Mouse (Mus musculus) intestine, embryonic 15.5 days (tissue): ENCODE results near the gene Nme3. TPM values are rescaled to one million over a fixed set of nuclear protein-coding genes. Genes with fewer than 3 reads are reported as not detected.

Experiments used
- ATAC-seq: fragments of 200-750 bp; cut with Nextera tagmentation; 2 replicates; pipeline ENCODE4 v1.8.0; 2017; ENCODE audit warnings: moderate TSS enrichment, moderate library complexity
- H3K27ac ChIP-seq: fragments of 300-500 bp; sonication (generic); 2 replicates; pipeline ENCODE4 v1.5.1; 2015; ENCODE audit warnings: mild to moderate bottlenecking, inconsistent platforms
- H3K27me3 ChIP-seq: fragments of 300-500 bp; sonication (generic); replicated peaks from 2 replicates; pipeline ENCODE4 v1.6.1; 2015; ENCODE audit warnings: inconsistent platforms
- H3K36me3 ChIP-seq: fragments of 300-500 bp; sonication (generic); 2 replicates; pipeline ENCODE4 v1.6.1; 2015; ENCODE audit warnings: inconsistent platforms
- H3K4me1 ChIP-seq: fragments of 300-500 bp; sonication (generic); replicated peaks from 2 replicates; pipeline ENCODE4 v1.6.1; 2015; ENCODE audit warnings: inconsistent platforms
- H3K4me2 ChIP-seq: fragments of 300-500 bp; sonication (generic); replicated peaks from 2 replicates; pipeline ENCODE4 v1.6.1; 2015; ENCODE audit warnings: mild to moderate bottlenecking, inconsistent platforms
- H3K4me3 ChIP-seq: fragments of 300-500 bp; sonication (generic); replicated peaks from 2 replicates; pipeline ENCODE4 v1.5.1; 2015; ENCODE audit warnings: inconsistent platforms
- H3K9ac ChIP-seq: fragments of 300-500 bp; sonication (generic); 2 replicates; pipeline ENCODE4 v1.6.1; 2015; ENCODE audit warnings: inconsistent platforms
- H3K9me3 ChIP-seq: fragments of 300-500 bp; sonication (generic); 2 replicates; pipeline ENCODE4 v1.6.1; 2016; ENCODE audit warnings: inconsistent platforms
- WGBS: fragments of 180-500 bp; shearing (Covaris S2); methylation state at CpG from one replicate; pipeline ENCODE4 v1.1.7; 2015; 5-methylcytosine and 5-hydroxymethylcytosine counted together
- polyA plus RNA-seq: library from polyadenylated mRNA; unstranded; fragments of >200 nt; fragmentation: Nextera tagmentation; extraction: Ambion mirVana; gene quantifications from 2 replicates; pipeline ENCODE4 v1.2.1, GENCODE M21; 2015

Nme3 gene
- polyA plus RNA-seq, 1 experiment from 2014 or later, result 71.7 TPM

DNA sequence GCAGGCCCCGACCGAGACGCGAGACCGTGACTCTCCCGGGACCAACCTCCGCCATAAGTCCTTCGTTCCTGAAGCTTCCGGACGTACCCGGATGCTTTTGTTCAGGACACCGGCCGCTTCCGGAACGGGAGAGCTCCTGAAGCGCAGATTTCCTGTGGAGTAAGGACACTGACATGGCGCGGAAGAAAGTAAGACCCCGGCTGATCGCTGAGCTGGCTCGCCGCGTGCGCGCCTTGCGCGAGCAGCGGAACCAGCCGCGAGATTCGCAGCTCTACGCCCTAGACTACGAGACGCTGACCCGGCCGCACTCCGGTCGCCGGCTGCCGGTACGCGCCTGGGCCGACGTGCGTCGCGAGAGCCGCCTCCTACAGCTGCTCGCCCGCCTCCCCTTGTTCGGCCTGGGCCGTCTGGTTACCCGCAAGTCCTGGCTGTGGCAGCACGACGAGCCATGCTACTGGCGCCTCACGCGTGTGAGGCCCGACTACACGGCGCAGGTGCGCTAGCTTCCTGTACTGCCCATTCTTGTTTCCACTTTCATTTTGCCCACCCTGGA lies 1.2 kb upstream of the Nme3 start, which contains the start of the genes Eme2 and Mrps34:
Gene Eme2, minus strand, starts transcription at position 93 of the 553 bp plus-strand sequence.
Gene Mrps34, plus strand, starts transcription at position 122 of the 553 bp plus-strand sequence.
- Histone ChIP-seq H3K36me3 (peaks cover 49% of the 10 kb centered on the region), H3K9ac (peak within 1 kb of the TSS; percentile 83), H3K9me3 (no peaks in the 10 kb centered on the region), H3K27ac (peak within 1 kb of the TSS; percentile 87), H3K4me1 (peaks cover 29% of the 10 kb centered on the region), H3K4me2 (peak within 1 kb of the TSS; percentile 92), H3K27me3 (no peaks in the 10 kb centered on the region), H3K4me3 (peak within 1 kb of the TSS; percentile 91)
- peak; percentile 76 for ATAC-seq
- under 1% methylated on average over 62 of the region's 62 CpGs for WGBS

- Histone ChIP-seq H3K9ac (peak overlapping the region; percentile 83), H3K27ac (peak overlapping the region; percentile 87), H3K4me3 (peak overlapping the region; percentile 91), H3K9me3 (no peaks in the 10 kb centered on the region), H3K36me3 (peaks cover 50% of the 10 kb centered on the region), H3K4me2 (peak overlapping the region; percentile 92), H3K27me3 (no peaks in the 10 kb centered on the region), H3K4me1 (peaks cover 29% of the 10 kb centered on the region)
- peak; percentile 11; the same call in 1 of the 2 replicates for ATAC-seq
- WGBS, result 10% methylated on average over 23 of the region's 23 CpGs
These were observed 594 bp upstream of the Nme3 start for GRCm38 (mm10) chr17:24895571-24896240.

DNA sequence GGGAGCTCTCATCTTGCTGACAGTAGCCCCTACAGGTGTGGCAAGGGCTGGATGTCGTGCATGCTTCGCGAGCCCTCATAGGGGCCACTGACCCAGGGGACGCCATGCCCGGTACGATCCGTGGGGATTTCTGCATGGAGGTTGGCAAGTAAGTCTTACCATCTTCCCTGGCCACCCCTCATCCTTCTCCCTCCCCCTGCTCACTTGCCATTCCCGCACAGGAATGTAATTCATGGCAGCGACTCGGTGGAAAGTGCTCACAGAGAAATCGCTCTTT lies 631 bp downstream of the Nme3 start:
- H3K4me2 ChIP-seq, result peak overlapping the region; percentile 92
- peak overlapping the region; percentile 91 for H3K4me3 ChIP-seq
- peak overlapping the region; percentile 87; the same call in 1 of the 2 replicates for H3K27ac ChIP-seq
- 28% methylated on average over 11 of the region's 11 CpGs for WGBS
- H3K9ac ChIP-seq, result peak overlapping the region; percentile 83
- ATAC-seq, result no peak
- peaks cover 29% of the 10 kb centered on the region for H3K4me1 ChIP-seq
- no peaks in the 10 kb centered on the region for H3K27me3 ChIP-seq
- H3K36me3 ChIP-seq, result peaks cover 55% of the 10 kb centered on the region
- H3K9me3 ChIP-seq, result no peaks in the 10 kb centered on the region

GRCm38 (mm10) chr17:24897600-24897999 lies 1.3 kb downstream of the Nme3 start:
- WGBS, result 81% methylated on average over 4 of the region's 4 CpGs
- H3K9ac ChIP-seq, result 0 out of 2 replicates have a peak overlapping the region, but pooled peaks have one; percentile 83

DNA sequence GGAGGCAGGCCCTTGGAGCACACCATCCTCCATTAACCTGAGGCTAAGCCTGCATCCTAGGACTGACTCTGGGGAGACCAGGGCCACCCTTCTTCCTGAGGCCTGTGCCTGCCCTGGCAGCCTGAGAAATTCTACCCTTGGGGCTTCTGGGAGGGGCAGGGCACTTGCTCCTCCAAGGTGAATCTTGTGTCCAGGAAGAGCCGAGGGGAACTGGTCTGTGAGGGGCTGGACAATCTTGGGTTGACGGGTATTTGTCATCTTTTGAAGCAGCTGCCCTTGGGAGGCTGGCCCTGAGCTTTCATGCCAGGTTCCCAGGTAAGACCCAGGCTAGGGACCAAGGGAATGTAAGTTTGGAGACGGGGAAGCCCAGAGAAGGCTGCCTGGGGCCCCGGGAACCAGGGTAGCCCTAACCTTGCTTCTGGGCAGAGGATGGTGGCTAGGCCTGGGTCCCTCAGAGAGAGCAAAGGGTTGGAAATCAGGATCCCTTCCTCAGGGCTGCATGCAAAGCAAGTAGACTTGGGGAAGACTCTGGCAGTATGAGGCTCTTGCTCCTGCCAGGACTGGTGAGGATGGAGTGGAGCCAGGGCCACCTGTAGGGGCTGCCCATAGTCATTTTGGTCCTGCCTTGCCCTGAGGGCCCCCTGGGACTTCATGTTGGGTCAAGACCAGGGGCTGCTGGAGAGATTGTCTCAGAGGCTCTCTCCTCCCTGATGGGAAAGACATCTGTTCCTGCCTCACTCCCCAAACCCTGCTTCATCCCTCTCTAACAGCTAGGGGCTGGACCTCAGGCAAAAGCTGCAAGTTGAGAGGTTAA lies 1.9 kb downstream of the Nme3 start:
- no peaks in the 10 kb centered on the region for H3K9me3 ChIP-seq
- ATAC-seq, result no peak
- no peaks in the 10 kb centered on the region for H3K27me3 ChIP-seq
- H3K27ac ChIP-seq, result no peak overlapping the region
- H3K4me2 ChIP-seq, result peak overlapping the region; percentile 92
- 65% methylated on average over 4 of the region's 4 CpGs for WGBS
- peaks cover 54% of the 10 kb centered on the region for H3K36me3 ChIP-seq
- H3K4me3 ChIP-seq, result no peak overlapping the region
- 0 out of 2 replicates have a peak overlapping the region, but pooled peaks have one; percentile 83 for H3K9ac ChIP-seq
- H3K4me1 ChIP-seq, result peaks cover 29% of the 10 kb centered on the region

More at GRCm38 (mm10) chr17:24897600-24897999, 1.3 kb downstream of the Nme3 start:
- Histone ChIP-seq H3K27ac (no peak overlapping the region), H3K4me1 (peaks cover 29% of the 10 kb centered on the region), H3K9me3 (no peaks in the 10 kb centered on the region), H3K4me2 (peak overlapping the region; percentile 92), H3K36me3 (peaks cover 54% of the 10 kb centered on the region), H3K4me3 (peak overlapping the region; percentile 91), H3K27me3 (no peaks in the 10 kb centered on the region)
- no peak for ATAC-seq

DNA sequence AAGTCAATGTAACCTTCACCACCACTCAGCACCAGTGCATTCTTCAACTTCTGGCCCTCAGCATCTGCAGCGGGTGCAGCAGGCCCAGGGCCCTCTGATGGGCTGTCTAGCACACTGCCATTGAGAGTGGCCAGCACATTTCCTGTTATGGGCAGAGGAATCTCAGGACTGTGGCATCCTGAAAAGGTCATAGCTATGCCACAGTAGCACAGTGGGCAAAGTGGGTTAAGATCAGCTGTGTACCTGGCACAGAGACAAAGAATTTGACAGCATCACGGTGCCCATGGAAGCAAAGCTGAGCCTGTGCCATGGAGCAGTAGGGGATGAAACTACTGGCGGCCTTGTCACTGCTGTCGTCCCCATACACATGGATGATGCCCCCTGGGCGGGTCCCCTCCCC lies 2.9 kb downstream of the Nme3 start:
- H3K4me2 ChIP-seq, result no peak overlapping the region

DNA sequence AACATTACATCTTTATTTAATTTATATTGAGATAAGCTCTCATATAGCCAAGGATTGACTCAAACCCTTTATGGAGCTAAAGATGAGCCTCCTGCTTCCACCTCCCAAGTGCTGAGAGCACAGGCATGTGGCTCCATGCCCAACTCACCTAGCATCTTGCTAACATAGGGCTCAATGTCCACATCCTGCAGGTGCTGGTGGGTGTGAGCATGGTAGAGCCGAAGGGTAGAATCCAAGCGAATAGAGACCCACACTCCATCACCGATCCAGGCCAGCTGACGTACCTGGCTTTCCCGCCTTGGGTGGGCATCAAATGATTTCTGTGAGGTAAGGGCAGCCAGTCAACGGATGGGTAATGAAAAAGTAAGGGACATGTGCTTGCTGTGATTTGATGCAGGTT lies 3.7 kb downstream of the Nme3 start:
- Histone ChIP-seq H3K4me2 (no peak overlapping the region), H3K9me3 (no peaks in the 10 kb centered on the region), H3K27me3 (no peaks in the 10 kb centered on the region), H3K27ac (no peak overlapping the region), H3K4me1 (peaks cover 20% of the 10 kb centered on the region), H3K36me3 (peaks cover 66% of the 10 kb centered on the region), H3K4me3 (no peak overlapping the region), H3K9ac (no peak overlapping the region)
- ATAC-seq, result no peak
- 92% methylated on average over 6 of the region's 6 CpGs for WGBS

More for the DNA sequence above, 2.9 kb downstream of the Nme3 start:
- Histone ChIP-seq H3K4me3 (no peak overlapping the region), H3K9ac (no peak overlapping the region), H3K9me3 (no peaks in the 10 kb centered on the region), H3K27me3 (no peaks in the 10 kb centered on the region), H3K4me1 (peaks cover 23% of the 10 kb centered on the region), H3K36me3 (peaks cover 59% of the 10 kb centered on the region), H3K27ac (no peak overlapping the region)
- WGBS, result 85% methylated on average over 5 of the region's 5 CpGs
- ATAC-seq, result no peak

GRCm38 (mm10) chr17:24902124-24902523 lies 5.8 kb downstream of the Nme3 start:
- 92% methylated on average over 5 of the region's 5 CpGs for WGBS
- Histone ChIP-seq H3K9me3 (no peaks in the 10 kb centered on the region), H3K27me3 (no peaks in the 10 kb centered on the region), H3K4me2 (no peak overlapping the region), H3K4me1 (peaks cover 8% of the 10 kb centered on the region), H3K27ac (no peak overlapping the region), H3K9ac (no peak overlapping the region), H3K36me3 (peaks cover 84% of the 10 kb centered on the region), H3K4me3 (no peak overlapping the region)
- no peak for ATAC-seq

DNA sequence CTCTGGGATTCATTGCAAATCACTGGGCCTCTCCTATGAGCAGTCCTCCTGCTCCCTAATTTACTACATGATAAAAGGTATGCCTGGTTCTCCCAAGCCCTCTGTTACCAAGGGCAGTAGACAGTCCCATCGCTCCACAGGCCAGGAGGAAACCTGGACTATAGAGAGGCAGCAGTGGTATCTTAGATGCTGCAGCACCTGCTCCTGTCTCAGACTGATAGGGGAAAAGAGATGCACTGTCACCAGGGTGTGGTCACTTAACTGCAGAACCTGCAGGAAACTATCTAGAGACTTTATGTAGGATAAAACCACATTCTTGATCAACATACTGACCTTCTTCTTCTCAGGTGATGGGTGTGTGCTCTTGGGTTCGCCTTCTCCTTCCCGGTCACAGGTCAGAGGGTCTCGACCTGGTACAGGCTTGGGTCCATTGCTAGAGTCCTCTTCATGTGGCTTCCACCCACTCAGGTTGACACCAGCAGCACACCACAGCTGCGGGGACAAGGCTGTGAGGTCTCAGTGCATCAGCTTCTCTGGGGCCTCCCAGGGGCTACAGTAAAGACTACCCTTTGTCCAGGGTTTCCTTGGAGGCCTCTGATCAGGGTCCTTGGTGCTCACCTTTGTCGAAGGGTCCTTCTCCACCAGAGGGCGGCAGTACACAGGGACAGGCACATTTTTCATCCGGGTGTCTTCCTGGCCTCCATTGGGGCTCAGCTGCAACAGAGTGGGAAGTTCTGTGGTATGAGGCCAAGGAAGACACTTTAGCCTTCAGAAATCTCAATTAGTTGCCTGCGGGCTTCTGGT lies 6.6 kb downstream of the Nme3 start:
- no peak overlapping the region for H3K27ac ChIP-seq
- peak; percentile 61; the same call in 1 of the 2 replicates for ATAC-seq
- no peak overlapping the region for H3K4me3 ChIP-seq
- peaks cover under 1% of the 10 kb centered on the region; the same call in 1 of the 2 replicates for H3K4me1 ChIP-seq
- WGBS, result 65% methylated on average over 9 of the region's 9 CpGs
- H3K4me2 ChIP-seq, result no peak overlapping the region
- H3K36me3 ChIP-seq, result peaks cover 88% of the 10 kb centered on the region
- H3K27me3 ChIP-seq, result no peaks in the 10 kb centered on the region
- no peaks in the 10 kb centered on the region for H3K9me3 ChIP-seq
- no peak overlapping the region for H3K9ac ChIP-seq

DNA sequence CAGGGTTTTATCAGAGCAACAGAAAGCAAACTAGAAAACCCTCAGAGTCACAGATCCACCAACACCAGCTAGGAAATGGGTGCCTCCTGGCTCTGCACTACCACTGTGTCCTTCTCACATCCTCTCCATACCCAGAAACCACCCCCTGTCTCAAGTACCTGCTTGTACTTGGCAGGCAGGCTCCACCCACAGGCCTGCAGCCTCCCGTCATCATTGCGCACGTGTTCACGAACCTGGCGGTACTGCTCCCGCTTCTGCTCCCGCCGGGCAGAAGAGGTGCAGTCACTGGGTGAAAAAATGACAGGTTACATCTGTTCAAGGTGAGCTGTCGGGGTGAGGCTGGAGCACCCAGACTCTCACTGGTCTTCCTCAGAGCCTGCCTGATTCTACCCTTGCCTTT lies 7.5 kb downstream of the Nme3 start:
- no peak overlapping the region for H3K9ac ChIP-seq
- no peaks in the 10 kb centered on the region for H3K9me3 ChIP-seq
- no peak overlapping the region for H3K27ac ChIP-seq
- no peak overlapping the region for H3K4me2 ChIP-seq
- ATAC-seq, result no peak
- no peaks in the 10 kb centered on the region for H3K4me1 ChIP-seq
- no peak overlapping the region for H3K4me3 ChIP-seq
- no peaks in the 10 kb centered on the region for H3K27me3 ChIP-seq
- 88% methylated on average over 9 of the region's 9 CpGs for WGBS
- peaks cover 91% of the 10 kb centered on the region for H3K36me3 ChIP-seq

DNA sequence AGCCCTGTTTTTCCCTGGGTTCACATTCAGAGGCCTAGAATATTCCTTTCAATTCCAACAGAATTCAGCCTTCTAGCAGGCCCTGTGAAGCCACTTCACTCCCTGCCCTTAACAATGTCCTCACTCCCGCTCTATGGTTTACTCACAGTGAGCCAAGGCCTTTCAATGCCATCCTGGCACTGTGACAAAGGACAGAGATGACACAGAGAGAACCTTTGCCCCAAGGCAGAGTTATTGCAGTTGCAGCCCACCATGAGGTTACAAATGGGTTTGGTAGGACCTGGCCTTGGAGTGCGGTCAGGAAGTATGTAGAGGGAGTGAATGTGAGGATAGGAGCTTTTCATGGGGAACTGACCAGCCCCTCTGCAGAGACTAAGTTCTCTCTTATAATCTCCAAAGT lies 11.3 kb downstream of the Nme3 start:
- H3K36me3 ChIP-seq, result peaks cover 77% of the 10 kb centered on the region
- WGBS, result 91% methylated on average over 2 of the region's 2 CpGs
- no peaks in the 10 kb centered on the region for H3K9me3 ChIP-seq
- no peaks in the 10 kb centered on the region for H3K4me1 ChIP-seq
- H3K27me3 ChIP-seq, result no peaks in the 10 kb centered on the region
- H3K27ac ChIP-seq, result no peak overlapping the region
- no peak overlapping the region for H3K4me3 ChIP-seq
- no peak overlapping the region for H3K9ac ChIP-seq
- no peak for ATAC-seq
- no peak overlapping the region for H3K4me2 ChIP-seq

- H3K36me3 ChIP-seq, result peaks cover 63% of the 10 kb centered on the region
- no peak for ATAC-seq
- H3K9me3 ChIP-seq, result no peaks in the 10 kb centered on the region
- no peak overlapping the region for H3K9ac ChIP-seq
- no peak overlapping the region for H3K27ac ChIP-seq
- H3K27me3 ChIP-seq, result no peaks in the 10 kb centered on the region
- no peak overlapping the region for H3K4me2 ChIP-seq
- no peaks in the 10 kb centered on the region for H3K4me1 ChIP-seq
- H3K4me3 ChIP-seq, result no peak overlapping the region
These were observed 17.7 kb downstream of the Nme3 start for GRCm38 (mm10) chr17:24913984-24914383.
